Mouse (Mus musculus) E14TG2a.4 (cell line): Measurements from ENCODE around the gene Tspear.

Experiments
- H3K27me3 ChIP-seq: 2 replicates; pipeline ENCODE4 v1.6.1; 2014; ENCODE audit warnings: low read length, control low read depth; ENCODE audit not compliant: insufficient read depth
- H3K36me3 ChIP-seq: 2 replicates; pipeline ENCODE4 v1.6.1; 2014; ENCODE audit warnings: low read length, control low read depth; ENCODE audit not compliant: insufficient read depth
- H3K4me1 ChIP-seq: replicated peaks from 2 replicates; pipeline ENCODE4 v1.6.1; 2014; ENCODE audit warnings: low read depth, low read length, control low read depth
- H3K4me3 ChIP-seq: replicated peaks from 2 replicates; pipeline ENCODE4 v1.5.1; 2014; ENCODE audit warnings: mild to moderate bottlenecking, low read length
- H3K9me3 ChIP-seq: 2 replicates; pipeline ENCODE4 v1.6.1; 2014; ENCODE audit warnings: low read length, control low read depth
- CTCF ChIP-seq: conservative IDR thresholded peaks from 2 replicates; pipeline ENCODE4 v1.5.1; 2014; ENCODE audit warnings: low read length
- NANOG ChIP-seq: IDR thresholded peaks from 2 replicates; pipeline ENCODE4 v1.6.1; 2014; ENCODE audit warnings: borderline replicate concordance, low read length, mixed read lengths
- POU5F1 ChIP-seq: IDR thresholded peaks from 2 replicates; pipeline ENCODE4 v1.6.1; 2014; ENCODE audit warnings: low read length, borderline replicate concordance

Gene Tspear

GRCm38 (mm10) chr10:77663949-77664665 is 22.3 kb upstream of the Tspear start:
- H3K4me3 ChIP-seq: peak overlapping the region; percentile 76
- H3K9me3 ChIP-seq: no peaks in the 10 kb centered on the region
- no peak for TF ChIP-seq POU5F1
- TF ChIP-seq NANOG: no peak
- no peak for TF ChIP-seq CTCF
- no peaks in the 10 kb centered on the region for H3K36me3 ChIP-seq
- H3K27me3 ChIP-seq: peaks cover 37% of the 10 kb centered on the region
- peaks cover 10% of the 10 kb centered on the region for H3K4me1 ChIP-seq

DNA sequence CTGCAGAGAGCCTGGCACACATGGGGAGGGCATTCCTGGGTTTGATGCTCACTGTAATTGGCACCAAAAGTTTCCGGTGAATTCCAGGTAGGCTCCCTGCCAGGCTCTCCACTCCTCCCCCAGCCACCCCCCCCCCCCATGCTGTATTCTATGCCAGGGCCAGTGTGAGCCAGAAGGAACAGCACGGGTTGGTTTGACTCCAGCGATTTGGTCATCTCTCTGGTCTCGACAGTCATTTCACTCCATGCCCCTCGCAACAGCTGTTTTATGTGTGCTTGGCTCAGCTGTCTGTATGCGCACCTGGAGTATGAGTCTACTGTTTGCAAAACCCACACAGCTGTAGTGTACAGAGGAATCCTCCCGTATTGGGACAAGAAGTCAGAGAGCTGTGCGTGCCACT is 20.0 kb upstream of the Tspear start:
- no peaks in the 10 kb centered on the region for H3K9me3 ChIP-seq
- no peak for TF ChIP-seq POU5F1
- no peak for TF ChIP-seq CTCF
- no peak for TF ChIP-seq NANOG
- H3K4me1 ChIP-seq: peaks cover 19% of the 10 kb centered on the region
- peaks cover 37% of the 10 kb centered on the region for H3K27me3 ChIP-seq
- H3K4me3 ChIP-seq: no peak overlapping the region
- H3K36me3 ChIP-seq: no peaks in the 10 kb centered on the region

DNA sequence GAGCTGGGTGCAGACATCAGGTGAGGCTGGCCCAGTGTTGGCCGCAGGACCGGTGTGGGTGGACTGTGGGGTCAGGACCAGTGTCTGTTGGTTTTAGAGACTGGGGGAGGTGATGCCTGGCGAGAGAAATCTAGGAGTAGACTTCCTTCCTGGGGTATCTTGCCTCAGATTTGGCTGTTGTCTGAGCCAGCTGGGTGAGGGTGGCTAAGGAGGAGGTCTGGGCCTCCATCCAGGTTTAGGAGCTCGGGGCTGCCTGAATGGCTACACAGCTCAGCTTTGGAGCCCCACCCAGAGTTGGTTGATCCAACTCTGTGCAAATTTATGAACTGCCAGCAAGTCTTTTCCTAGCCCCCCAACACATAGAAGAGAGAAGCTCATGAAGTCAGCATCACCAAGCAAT is 19.0 kb upstream of the Tspear start:
- H3K27me3 ChIP-seq: peaks cover 32% of the 10 kb centered on the region
- TF ChIP-seq POU5F1: no peak
- no peak for TF ChIP-seq NANOG
- TF ChIP-seq CTCF: no peak

GRCm38 (mm10) chr10:77670710-77671109 is 15.7 kb upstream of the Tspear start:
- no peaks in the 10 kb centered on the region for H3K9me3 ChIP-seq
- TF ChIP-seq CTCF (no peak), NANOG (no peak), POU5F1 (no peak)
- peaks cover 23% of the 10 kb centered on the region for H3K4me1 ChIP-seq
- no peak overlapping the region for H3K4me3 ChIP-seq
- no peaks in the 10 kb centered on the region for H3K36me3 ChIP-seq
- peaks cover 22% of the 10 kb centered on the region for H3K27me3 ChIP-seq

More for the DNA sequence above, 19.0 kb upstream of the Tspear start:
- Histone ChIP-seq H3K4me1 (peaks cover 19% of the 10 kb centered on the region), H3K4me3 (no peak overlapping the region), H3K36me3 (no peaks in the 10 kb centered on the region), H3K9me3 (no peaks in the 10 kb centered on the region)

DNA sequence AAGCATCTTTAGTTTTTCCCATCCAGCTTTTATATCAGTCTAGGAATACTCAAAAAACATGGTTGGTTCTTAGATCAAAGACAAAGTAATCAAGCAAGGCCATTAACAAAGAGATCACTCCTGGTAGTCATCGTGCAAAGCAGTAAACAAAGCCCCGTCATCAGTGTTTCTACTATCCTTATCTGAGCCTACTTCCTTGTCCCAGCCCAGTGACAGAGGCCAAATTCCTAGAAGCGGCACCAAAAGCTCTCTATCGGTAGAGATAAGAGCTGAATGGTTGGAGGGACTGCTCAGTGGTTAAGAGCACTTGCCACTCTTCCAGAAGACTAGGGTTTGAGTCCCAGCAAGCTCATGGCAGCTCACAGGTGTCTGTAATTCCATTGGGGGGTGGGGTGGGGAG is 14.8 kb upstream of the Tspear start:
- Histone ChIP-seq H3K27me3 (peaks cover 30% of the 10 kb centered on the region), H3K36me3 (no peaks in the 10 kb centered on the region), H3K9me3 (no peaks in the 10 kb centered on the region), H3K4me3 (no peak overlapping the region), H3K4me1 (peaks cover 23% of the 10 kb centered on the region)
- TF ChIP-seq NANOG (no peak), CTCF (no peak)

DNA sequence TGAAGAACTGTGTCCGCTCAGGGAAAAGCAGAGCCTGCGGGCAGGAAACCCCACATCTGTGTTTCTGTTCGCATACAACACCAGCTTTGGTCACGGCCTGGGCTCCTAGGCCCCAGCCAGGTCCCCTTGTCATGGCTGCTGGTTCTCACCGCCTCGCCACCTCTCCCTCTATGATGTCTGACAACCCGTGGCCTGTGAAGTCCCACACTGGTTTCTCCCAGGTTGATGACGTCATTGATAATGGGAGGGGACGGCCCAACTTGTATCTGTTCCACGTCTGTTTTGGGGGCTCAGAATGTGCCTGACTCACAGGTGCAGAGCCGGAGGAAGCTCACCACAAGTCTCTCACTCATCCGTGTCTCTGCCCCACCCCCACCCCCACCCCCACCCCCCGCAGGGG is 12.6 kb upstream of the Tspear start:
- Histone ChIP-seq H3K4me3 (no peak overlapping the region), H3K4me1 (peaks cover 34% of the 10 kb centered on the region), H3K27me3 (peaks cover 45% of the 10 kb centered on the region), H3K36me3 (no peaks in the 10 kb centered on the region), H3K9me3 (no peaks in the 10 kb centered on the region)
- no peak for TF ChIP-seq POU5F1
- TF ChIP-seq NANOG: no peak
- no peak for TF ChIP-seq CTCF

DNA sequence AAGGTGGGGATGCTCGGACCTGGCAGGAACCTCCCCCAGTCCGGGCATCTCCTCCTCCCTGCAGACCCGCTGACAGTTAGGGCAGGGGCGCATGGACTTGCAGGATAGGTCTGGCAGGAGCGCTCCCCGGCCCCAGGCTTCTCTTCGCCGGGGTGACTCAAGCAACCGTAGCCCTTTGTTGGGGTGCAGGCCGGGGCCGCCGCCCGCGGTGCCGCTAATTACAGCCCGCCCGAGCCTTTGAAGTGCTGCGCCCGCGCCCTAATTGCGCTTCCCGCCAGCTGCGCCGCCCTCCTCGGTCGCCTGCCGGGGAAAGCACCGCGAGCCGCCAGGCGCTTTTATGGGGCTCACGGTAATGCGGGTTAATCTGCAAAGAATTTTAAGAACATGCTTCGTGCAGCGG is 8.8 kb upstream of the Tspear start:
- H3K36me3 ChIP-seq: no peaks in the 10 kb centered on the region
- H3K4me1 ChIP-seq: peaks cover 25% of the 10 kb centered on the region
- no peaks in the 10 kb centered on the region for H3K9me3 ChIP-seq
- H3K4me3 ChIP-seq: peak overlapping the region; percentile 70
- H3K27me3 ChIP-seq: peaks cover 64% of the 10 kb centered on the region
- no peak for TF ChIP-seq NANOG
- TF ChIP-seq CTCF: no peak
- no peak for TF ChIP-seq POU5F1

GRCm38 (mm10) chr10:77682994-77683393 is 3.4 kb upstream of the Tspear start:
- no peaks in the 10 kb centered on the region for H3K36me3 ChIP-seq
- peaks cover 34% of the 10 kb centered on the region for H3K4me1 ChIP-seq

GRCm38 (mm10) chr10:77684181-77684580 is 2.2 kb upstream of the Tspear start:
- H3K27me3 ChIP-seq: peaks cover 55% of the 10 kb centered on the region
- peaks cover 33% of the 10 kb centered on the region for H3K4me1 ChIP-seq

More at GRCm38 (mm10) chr10:77682994-77683393, 3.4 kb upstream of the Tspear start:
- Histone ChIP-seq H3K9me3 (no peaks in the 10 kb centered on the region), H3K27me3 (peaks cover 60% of the 10 kb centered on the region), H3K4me3 (no peak overlapping the region)
- no peak for TF ChIP-seq CTCF
- TF ChIP-seq NANOG: no peak
- no peak for TF ChIP-seq POU5F1

More at GRCm38 (mm10) chr10:77684181-77684580, 2.2 kb upstream of the Tspear start:
- Histone ChIP-seq H3K9me3 (no peaks in the 10 kb centered on the region), H3K36me3 (no peaks in the 10 kb centered on the region), H3K4me3 (no peak overlapping the region)
- TF ChIP-seq POU5F1 (no peak), CTCF (no peak), NANOG (no peak)
